In genomic region chr14:24939476-24940200, GRCm38 (mm10) we compare ENCODE assay signal across 8 mouse cellular contexts.
A peak's percentile ranks its signal among the peaks of the same experiment; 100 is the strongest.
DNase-seq lines count a peak whose midpoint lies in the region; ATAC-seq and TF ChIP-seq lines count a peak whose summit lies in the region.

No protein-coding gene starts in this region.

- H3K4me3 ChIP-seq in neural tube, embryonic 13.5 days, result no peak overlapping the region
- H3K4me3 ChIP-seq in layer of hippocampus, adult 2 months, result no peak overlapping the region

- H3K9me3 ChIP-seq in neural tube, embryonic 13.5 days, result no peaks in the 10 kb centered on the region

- peak overlapping the region; percentile 52 for H3K27ac ChIP-seq in neural tube, embryonic 13.5 days (replicated peaks)
- H3K27ac ChIP-seq in layer of hippocampus, adult 2 months, result peak overlapping the region; percentile 80

- H3K36me3 ChIP-seq in neural tube, embryonic 13.5 days, result no peaks in the 10 kb centered on the region

- peak; percentile 84 for ATAC-seq in neural tube, embryonic 13.5 days (ENCODE audit: low read depth)
- no peak for ATAC-seq in megakaryocyte progenitor cell, adult 5-6 weeks (replicated peaks; ENCODE audit: poor library complexity)

- H3K27me3 ChIP-seq in neural tube, embryonic 13.5 days, result no peaks in the 10 kb centered on the region

- no peak overlapping the region for H3K9ac ChIP-seq in neural tube, embryonic 13.5 days

- TF ChIP-seq CTCF in layer of hippocampus, adult 2 months (conservative IDR thresholded peaks at IDR 0.05), result peak; percentile 50

- H3K4me1 ChIP-seq in neural tube, embryonic 13.5 days (replicated peaks), result peaks cover 11% of the 10 kb centered on the region; the same call in 1 of the 2 replicates

- WGBS in neural tube, embryonic 13.5 days, result 69% methylated on average over 9 of the region's 9 CpGs

- DNase-seq in neural tube, embryonic 10.5 days (ENCODE audit: extremely low spot score, low spot score), result no peak
- DNase-seq in cerebellum, adult 8-10 months, result peak; percentile 72
- peak; percentile 3 for DNase-seq in heart, adult 8-10 months (ENCODE audit: low spot score)
- DNase-seq in layer of hippocampus, adult 2 months (ENCODE audit: low spot score in 2 of 2), result peak; percentile 79 to 89
- DNase-seq in lung, postnatal 36 days, result peak; percentile 7
- no peak for DNase-seq in T-cell, adult 2 months (ENCODE audit: low spot score)

- no peak overlapping the region for H3K4me2 ChIP-seq in neural tube, embryonic 13.5 days

Comparison
In these comparisons a context has a peak if more than half of its experiments do, and no peak if none do; other contexts are left out.
1. DNase-seq: peak in cerebellum, adult 8-10 months (single experiment), heart, adult 8-10 months (single experiment), layer of hippocampus, adult 2 months (2 of 2) and lung, postnatal 36 days (single experiment); none in neural tube, embryonic 10.5 days (single experiment) and T-cell, adult 2 months (single experiment).